Comparison of ENCODE assay signal across 8 mouse cellular contexts in the genomic region with DNA sequence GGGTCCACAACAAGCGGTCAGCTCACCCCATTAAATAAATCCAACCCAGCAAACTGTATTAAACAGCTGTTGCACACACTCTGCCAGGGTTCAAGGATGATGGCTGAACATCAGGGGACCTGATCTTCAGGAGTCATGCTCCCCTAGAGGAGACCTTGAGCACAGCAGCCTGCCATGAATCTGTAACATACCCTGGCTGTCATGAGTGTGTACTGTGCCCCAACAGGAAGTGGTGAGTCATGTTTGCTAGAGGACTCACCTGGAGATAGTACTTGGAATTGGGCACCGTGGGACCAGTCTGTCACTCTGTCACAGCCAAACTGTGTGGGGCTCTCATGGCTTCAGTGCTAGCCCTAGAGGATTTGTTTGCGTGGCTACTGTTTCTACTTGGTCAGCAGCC.
A peak's percentile ranks its signal among the peaks of the same experiment; 100 is the strongest.
DNase-seq lines count a peak whose midpoint lies in the region; ATAC-seq and TF ChIP-seq lines count a peak whose summit lies in the region.

No protein-coding gene starts in this region.

- no peak for ATAC-seq in hindbrain, postnatal 0 days
- ATAC-seq in hindbrain, embryonic 13.5 days (ENCODE audit: low FRiP score): no peak
- ATAC-seq in G1E (ENCODE audit: extremely low read depth, insufficient number of reproducible peaks, low FRiP score, poor library complexity, severe bottlenecking): peak; percentile 56; the same call in 1 of the 2 replicates
- peak; percentile 68 for ATAC-seq in intestine, embryonic 15.5 days
- peak; percentile 81 for ATAC-seq in stomach, postnatal 0 days (ENCODE audit: low FRiP score, low TSS enrichment)

- no peaks in the 10 kb centered on the region for H3K4me1 ChIP-seq in hindbrain, postnatal 0 days (ENCODE audit: insufficient read depth, low read length)
- peaks cover 9% of the 10 kb centered on the region; the same call in 1 of the 2 replicates for H3K4me1 ChIP-seq in hindbrain, embryonic 13.5 days (replicated peaks)
- H3K4me1 ChIP-seq in G1E (ENCODE audit: insufficient read depth, low read depth, low read length): no peaks in the 10 kb centered on the region
- H3K4me1 ChIP-seq in intestine, embryonic 15.5 days (replicated peaks): no peaks in the 10 kb centered on the region
- no peaks in the 10 kb centered on the region for H3K4me1 ChIP-seq in stomach, postnatal 0 days (replicated peaks; ENCODE audit: control insufficient read depth, insufficient read depth)

- no peaks in the 10 kb centered on the region for H3K27me3 ChIP-seq in hindbrain, postnatal 0 days (ENCODE audit: insufficient read depth, low read length)
- no peaks in the 10 kb centered on the region for H3K27me3 ChIP-seq in hindbrain, embryonic 13.5 days
- no peaks in the 10 kb centered on the region for H3K27me3 ChIP-seq in G1E (ENCODE audit: insufficient read depth, low read length)
- no peaks in the 10 kb centered on the region for H3K27me3 ChIP-seq in intestine, embryonic 15.5 days (replicated peaks)
- H3K27me3 ChIP-seq in stomach, postnatal 0 days (ENCODE audit: control insufficient read depth, insufficient read depth, low read length): no peaks in the 10 kb centered on the region

- 89% methylated on average over 3 of the region's 3 CpGs for WGBS in hindbrain, postnatal 0 days
- WGBS in hindbrain, embryonic 13.5 days: 93% methylated on average over 3 of the region's 3 CpGs
- WGBS in intestine, embryonic 15.5 days: 77% methylated on average over 3 of the region's 3 CpGs
- WGBS in stomach, postnatal 0 days: 63% methylated on average over 3 of the region's 3 CpGs

- H3K27ac ChIP-seq in hindbrain, postnatal 0 days: no peak overlapping the region
- H3K27ac ChIP-seq in hindbrain, embryonic 13.5 days: no peak overlapping the region
- no peak overlapping the region for H3K27ac ChIP-seq in intestine, embryonic 15.5 days
- H3K27ac ChIP-seq in stomach, postnatal 0 days (replicated peaks): no peak overlapping the region

- H3K9me3 ChIP-seq in hindbrain, postnatal 0 days (ENCODE audit: low read length): no peaks in the 10 kb centered on the region
- no peaks in the 10 kb centered on the region for H3K9me3 ChIP-seq in hindbrain, embryonic 13.5 days
- no peaks in the 10 kb centered on the region for H3K9me3 ChIP-seq in G1E (replicated peaks)
- no peaks in the 10 kb centered on the region for H3K9me3 ChIP-seq in intestine, embryonic 15.5 days
- H3K9me3 ChIP-seq in stomach, postnatal 0 days (ENCODE audit: control insufficient read depth, low read length): no peaks in the 10 kb centered on the region

- no peak for TF ChIP-seq EP300 in stomach, postnatal 0 days (optimal IDR thresholded peaks at IDR 0.05)

- no peak overlapping the region for H3K4me2 ChIP-seq in hindbrain, postnatal 0 days (ENCODE audit: low read depth, low read length)
- no peak overlapping the region for H3K4me2 ChIP-seq in hindbrain, embryonic 13.5 days
- H3K4me2 ChIP-seq in intestine, embryonic 15.5 days (replicated peaks): no peak overlapping the region
- H3K4me2 ChIP-seq in stomach, postnatal 0 days (replicated peaks; ENCODE audit: low read depth): no peak overlapping the region

- H3K9ac ChIP-seq in hindbrain, postnatal 0 days (replicated peaks; ENCODE audit: low read length): no peak overlapping the region
- no peak overlapping the region for H3K9ac ChIP-seq in hindbrain, embryonic 13.5 days
- no peak overlapping the region for H3K9ac ChIP-seq in intestine, embryonic 15.5 days
- no peak overlapping the region for H3K9ac ChIP-seq in stomach, postnatal 0 days (ENCODE audit: low read length)

- no peak for DNase-seq in hindbrain, postnatal 0 days (ENCODE audit: low spot score)
- no peak for DNase-seq in G1E (ENCODE audit: low spot score)
- DNase-seq in stomach, postnatal 0 days (ENCODE audit: low spot score): peak; percentile 36
- no peak for DNase-seq in kidney, adult 18-20 months
- no peak for DNase-seq in gastrocnemius, adult 18-20 months (ENCODE audit: low spot score)
- DNase-seq in cerebellum, postnatal 36 days: no peak

- TF ChIP-seq CTCF in hindbrain, postnatal 0 days (IDR thresholded peaks at IDR 0.05; ENCODE audit: low read depth): peak; percentile 61
- TF ChIP-seq CTCF in G1E (IDR thresholded peaks at IDR 0.05; ENCODE audit: low read depth, low read length): peak; percentile 13; the same call in 1 of the 2 replicates
- peak; percentile 58 for TF ChIP-seq CTCF in stomach, postnatal 0 days (IDR thresholded peaks at IDR 0.05; ENCODE audit: low read depth)

- no peak overlapping the region for H3K4me3 ChIP-seq in hindbrain, postnatal 0 days (ENCODE audit: low read length)
- no peak overlapping the region for H3K4me3 ChIP-seq in hindbrain, embryonic 13.5 days
- no peak overlapping the region for H3K4me3 ChIP-seq in G1E (ENCODE audit: low read depth, low read length)
- no peak overlapping the region for H3K4me3 ChIP-seq in intestine, embryonic 15.5 days (replicated peaks)
- H3K4me3 ChIP-seq in stomach, postnatal 0 days (ENCODE audit: low read depth, low read length): no peak overlapping the region

- no peaks in the 10 kb centered on the region for H3K36me3 ChIP-seq in hindbrain, postnatal 0 days (ENCODE audit: insufficient read depth, low read length)
- peaks cover 17% of the 10 kb centered on the region for H3K36me3 ChIP-seq in hindbrain, embryonic 13.5 days
- H3K36me3 ChIP-seq in G1E (replicated peaks): peaks cover 55% of the 10 kb centered on the region
- H3K36me3 ChIP-seq in intestine, embryonic 15.5 days: no peaks in the 10 kb centered on the region
- no peaks in the 10 kb centered on the region for H3K36me3 ChIP-seq in stomach, postnatal 0 days (ENCODE audit: control insufficient read depth, insufficient read depth, low read length)

Comparison
In these comparisons a context has a peak if more than half of its experiments do, and no peak if none do; other contexts are left out.
1. ATAC-seq: peak in G1E (single experiment), intestine, embryonic 15.5 days (single experiment) and stomach, postnatal 0 days (single experiment); none in hindbrain, postnatal 0 days (single experiment) and hindbrain, embryonic 13.5 days (single experiment).
2. Peak in every context shown above with its lines, with median percentiles within 50 percentile points of each other: CTCF ChIP-seq.